Mouse (Mus musculus) myocyte (in vitro differentiated cells): ENCODE measurements around the gene Lrrc29.

Source experiments
- MAX ChIP-seq: IDR thresholded peaks from one replicate; pipeline ENCODE4 v1.6.1; 2011; ENCODE audit warnings: low read depth, mild to moderate bottlenecking, control low read depth
- POLR2A ChIP-seq: IDR thresholded peaks from one replicate; pipeline ENCODE4 v1.6.1; 2011; ENCODE audit warnings: low read depth, mild to moderate bottlenecking, control low read depth, moderate library complexity; ENCODE audit not compliant: insufficient read length
- POLR2AphosphoS2 ChIP-seq: IDR thresholded peaks from one replicate; pipeline ENCODE4 v1.6.1; 2011; ENCODE audit warnings: low read depth, control low read depth; ENCODE audit not compliant: insufficient read length
- SRF ChIP-seq: IDR thresholded peaks from one replicate; pipeline ENCODE4 v1.6.1; 2011; ENCODE audit warnings: low read depth; ENCODE audit not compliant: control insufficient read depth, insufficient read length
- TCF12 ChIP-seq: IDR thresholded peaks from one replicate; pipeline ENCODE4 v1.6.1; 2011; ENCODE audit warnings: mild to moderate bottlenecking, control low read depth; ENCODE audit not compliant: poor library complexity, insufficient read depth, severe bottlenecking
- USF1 ChIP-seq: IDR thresholded peaks from one replicate; pipeline ENCODE4 v1.6.1; 2011; ENCODE audit warnings: low read depth, mild to moderate bottlenecking, control low read depth, moderate library complexity

- TF ChIP-seq POLR2AphosphoS2 (peak; percentile 71), MAX (no peak), USF1 (no peak), TCF12 (no peak), POLR2A (peak; percentile 84), SRF (peak; percentile 36)
Observed at GRCm38 (mm10) chr8:105288958-105289732, 36.9 kb downstream of the Lrrc29 start.
